17 mouse cellular contexts compared by ENCODE assay signal in genomic region chr3:104288970-104289680, GRCm38 (mm10).
A peak's percentile ranks its signal among the peaks of the same experiment; 100 is the strongest.
DNase-seq lines count a peak whose midpoint lies in the region; ATAC-seq and TF ChIP-seq lines count a peak whose summit lies in the region.
"Had no signal": no experiment of that assay in that cellular context is flagged by ENCODE, and none has a peak within 500 bp of the region (broad histone marks: within the 10 kb centered on the region; RNA-seq: fewer than 3 reads in every experiment).

No protein-coding gene starts in this region.

- H3K9ac ChIP-seq in kidney, postnatal 0 days (ENCODE audit: low read depth, low read length): no peak overlapping the region
- no peak overlapping the region for H3K9ac ChIP-seq in lung, postnatal 0 days (replicated peaks; ENCODE audit: low read depth)
- H3K9ac ChIP-seq in hindbrain, embryonic 16.5 days (ENCODE audit: low read depth, low read length): no peak overlapping the region
- H3K9ac ChIP-seq: embryonic facial prominence, embryonic 15.5 days; heart, embryonic 15.5 days; midbrain, embryonic 12.5 days; neural tube, embryonic 15.5 days had no signal

- H3K36me3 ChIP-seq in kidney, postnatal 0 days (ENCODE audit: insufficient read depth, low read length): no peaks in the 10 kb centered on the region
- no peaks in the 10 kb centered on the region for H3K36me3 ChIP-seq in kidney, adult 2 months (ENCODE audit: control insufficient read depth, insufficient read depth, low read length)
- H3K36me3 ChIP-seq in lung, postnatal 0 days (ENCODE audit: insufficient read depth, low read length): no peaks in the 10 kb centered on the region
- H3K36me3 ChIP-seq in hindbrain, embryonic 16.5 days (ENCODE audit: control insufficient read depth, insufficient read depth, low read length): no peaks in the 10 kb centered on the region
- H3K36me3 ChIP-seq: embryonic facial prominence, embryonic 15.5 days; forebrain, embryonic 10.5 days; heart, embryonic 15.5 days; midbrain, embryonic 12.5 days; neural tube, embryonic 15.5 days had no signal

- TF ChIP-seq CTCF in kidney, postnatal 0 days (IDR thresholded peaks at IDR 0.05; ENCODE audit: low read depth): no peak
- TF ChIP-seq CTCF in kidney, adult 2 months (conservative IDR thresholded peaks at IDR 0.05; ENCODE audit: insufficient read depth, insufficient read length, low read depth, low read length): no peak
- no peak for TF ChIP-seq CTCF in lung, postnatal 0 days (IDR thresholded peaks at IDR 0.05)

- H3K4me2 ChIP-seq in kidney, postnatal 0 days (ENCODE audit: low read length): no peak overlapping the region
- no peak overlapping the region for H3K4me2 ChIP-seq in lung, postnatal 0 days (replicated peaks; ENCODE audit: low read depth, low read length)
- no peak overlapping the region for H3K4me2 ChIP-seq in hindbrain, embryonic 16.5 days (ENCODE audit: low read length)
- H3K4me2 ChIP-seq: embryonic facial prominence, embryonic 15.5 days; heart, embryonic 15.5 days; midbrain, embryonic 12.5 days; neural tube, embryonic 15.5 days had no signal

- TF ChIP-seq POLR2A in kidney, adult 2 months (IDR thresholded peaks at IDR 0.05; ENCODE audit: low read depth, low read length): no peak

- H3K27ac ChIP-seq in kidney, postnatal 0 days: 0 out of 2 replicates have a peak overlapping the region, but pooled peaks have one; percentile 54
- H3K27ac ChIP-seq in kidney, adult 2 months (ENCODE audit: insufficient read depth, low read depth, low read length): no peak overlapping the region
- peak overlapping the region; percentile 57; the same call in 1 of the 2 replicates for H3K27ac ChIP-seq in lung, postnatal 0 days (ENCODE audit: low read length)
- no peak overlapping the region for H3K27ac ChIP-seq in hindbrain, embryonic 16.5 days (ENCODE audit: low read depth, low read length)
- H3K27ac ChIP-seq: forebrain, embryonic 10.5 days; heart, embryonic 15.5 days; macrophage; midbrain, embryonic 12.5 days; neural tube, embryonic 15.5 days had no signal

- H3K27me3 ChIP-seq in kidney, postnatal 0 days (ENCODE audit: insufficient read depth, low read length): no peaks in the 10 kb centered on the region
- no peaks in the 10 kb centered on the region for H3K27me3 ChIP-seq in kidney, adult 2 months (replicated peaks; ENCODE audit: control insufficient read depth, insufficient read depth, low read length)
- H3K27me3 ChIP-seq in lung, postnatal 0 days (replicated peaks; ENCODE audit: insufficient read depth, low read length): no peaks in the 10 kb centered on the region
- no peaks in the 10 kb centered on the region for H3K27me3 ChIP-seq in hindbrain, embryonic 16.5 days (replicated peaks; ENCODE audit: control insufficient read depth, insufficient read depth, low read length)
- H3K27me3 ChIP-seq: embryonic facial prominence, embryonic 15.5 days; heart, embryonic 15.5 days; midbrain, embryonic 12.5 days; neural tube, embryonic 15.5 days had no signal

- peak; percentile 86 for TF ChIP-seq EP300 in lung, postnatal 0 days (IDR thresholded peaks at IDR 0.05)

- DNase-seq in kidney, postnatal 0 days (ENCODE audit: low spot score): no peak
- no peak for DNase-seq in kidney, adult 2 months
- DNase-seq in urinary bladder, postnatal 14 days (ENCODE audit: low spot score): peak; percentile 16
- no peak for DNase-seq in urinary bladder, postnatal 25 days (ENCODE audit: low spot score)
- DNase-seq in lung, postnatal 0 days (ENCODE audit: low spot score): peak; percentile 85
- DNase-seq in layer of hippocampus, adult 11-12 months (ENCODE audit: low spot score): no peak
- DNase-seq: cerebellum, adult 9-10 months; heart, adult 18-20 months; kidney, adult 11 months; thymus, adult 2 months had no signal

- H3K9me3 ChIP-seq in kidney, postnatal 0 days (replicated peaks; ENCODE audit: low read length): no peaks in the 10 kb centered on the region
- no peaks in the 10 kb centered on the region for H3K9me3 ChIP-seq in lung, postnatal 0 days (ENCODE audit: low read length)
- no peaks in the 10 kb centered on the region for H3K9me3 ChIP-seq in hindbrain, embryonic 16.5 days (ENCODE audit: control insufficient read depth, low read length)
- H3K9me3 ChIP-seq: embryonic facial prominence, embryonic 15.5 days; forebrain, embryonic 10.5 days; heart, embryonic 15.5 days; midbrain, embryonic 12.5 days; neural tube, embryonic 15.5 days had no signal

- H3K4me1 ChIP-seq in kidney, postnatal 0 days (replicated peaks; ENCODE audit: insufficient read depth, low read length): no peaks in the 10 kb centered on the region
- no peaks in the 10 kb centered on the region for H3K4me1 ChIP-seq in kidney, adult 2 months (ENCODE audit: control insufficient read depth, insufficient read depth, low read length)
- no peaks in the 10 kb centered on the region for H3K4me1 ChIP-seq in lung, postnatal 0 days (ENCODE audit: insufficient read depth, low read depth, low read length)
- no peaks in the 10 kb centered on the region for H3K4me1 ChIP-seq in hindbrain, embryonic 16.5 days (ENCODE audit: control insufficient read depth, insufficient read depth, low read depth, low read length)
- H3K4me1 ChIP-seq: heart, embryonic 15.5 days; neural tube, embryonic 15.5 days had no signal

- no peak for ATAC-seq in kidney, postnatal 0 days (replicated peaks; ENCODE audit: low FRiP score, low read depth)
- peak; percentile 94 for ATAC-seq in lung, postnatal 0 days
- ATAC-seq in hindbrain, embryonic 16.5 days: no peak

- H3K4me3 ChIP-seq in kidney, postnatal 0 days (replicated peaks; ENCODE audit: low read depth, low read length): no peak overlapping the region
- no peak overlapping the region for H3K4me3 ChIP-seq in kidney, adult 2 months (ENCODE audit: insufficient read depth, low read depth, low read length)
- H3K4me3 ChIP-seq in lung, postnatal 0 days (ENCODE audit: low read depth, low read length): no peak overlapping the region
- H3K4me3 ChIP-seq in hindbrain, embryonic 16.5 days (ENCODE audit: low read length): no peak overlapping the region
- H3K4me3 ChIP-seq: embryonic facial prominence, embryonic 15.5 days; forebrain, embryonic 10.5 days; heart, embryonic 15.5 days; midbrain, embryonic 12.5 days; neural tube, embryonic 15.5 days had no signal

- WGBS in kidney, postnatal 0 days: 58% methylated on average over 5 of the region's 5 CpGs
- WGBS in kidney, adult 2 months: 48% methylated on average over 5 of the region's 5 CpGs
- WGBS in lung, postnatal 0 days: 49% methylated on average over 5 of the region's 5 CpGs
- WGBS in hindbrain, embryonic 16.5 days: 58% methylated on average over 5 of the region's 5 CpGs

Comparison
In these comparisons a context has a peak if more than half of its experiments do, and no peak if none do; other contexts are left out.
1. DNase-seq: peak in urinary bladder, postnatal 14 days (single experiment) and lung, postnatal 0 days (single experiment); none in kidney, postnatal 0 days (single experiment), kidney, adult 2 months (single experiment), urinary bladder, postnatal 25 days (single experiment) and layer of hippocampus, adult 11-12 months (single experiment).
2. H3K27ac ChIP-seq: peak in kidney, postnatal 0 days (single experiment) and lung, postnatal 0 days (single experiment); none in kidney, adult 2 months (single experiment) and hindbrain, embryonic 16.5 days (single experiment).